Mouse (Mus musculus): Measurements from ENCODE around the gene Cox8a.

DNA sequence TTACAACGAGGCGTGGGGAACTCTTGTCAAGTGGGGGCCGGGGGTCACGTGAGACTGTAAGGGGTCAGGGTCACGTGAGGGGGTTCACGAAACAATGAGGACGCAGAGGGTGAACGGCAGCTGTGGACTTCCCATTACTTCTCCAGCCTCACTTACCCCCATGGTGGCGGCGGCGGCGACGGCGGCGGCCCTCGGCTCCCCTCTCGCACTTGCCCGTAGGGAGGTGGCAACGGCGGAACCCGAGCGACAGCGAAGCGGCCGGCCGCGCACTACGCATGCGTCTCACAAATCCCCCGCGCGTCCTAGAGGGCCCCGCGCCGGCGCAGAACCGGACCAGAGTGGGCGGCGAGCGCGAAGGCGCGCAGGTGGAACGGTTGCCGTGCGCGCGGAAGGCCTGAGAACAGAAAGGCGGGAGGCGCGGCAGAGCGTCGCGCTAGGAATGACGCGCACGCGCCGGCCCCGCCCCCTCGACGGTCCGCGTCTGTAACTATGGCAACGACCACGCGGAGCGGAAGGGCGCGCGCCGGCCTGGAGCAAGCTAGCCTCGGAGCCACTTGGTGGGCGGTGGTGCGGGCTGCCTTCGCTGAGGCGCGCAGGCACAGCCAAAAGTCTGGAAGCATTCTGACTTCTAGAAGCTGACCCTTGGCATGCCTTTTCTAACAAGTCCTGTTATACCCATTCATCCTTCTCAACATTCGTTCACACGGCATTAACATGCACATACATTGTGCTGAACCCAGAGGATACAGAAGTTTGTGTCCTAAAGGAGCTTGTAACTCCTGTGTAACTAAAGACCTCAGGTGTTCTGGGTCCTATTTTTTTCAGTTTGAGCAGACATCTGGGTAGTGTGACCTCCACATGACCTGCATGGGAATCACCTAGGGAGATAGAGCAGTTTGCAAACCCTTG, 23.6 kb upstream of the Cox8a start, which contains the start of gene Naa40:
- TF ChIP-seq HCFC1 (IDR thresholded peaks at IDR 0.05; ENCODE audit: low read depth, low read length) (peak; percentile 89), POLR2A (IDR thresholded peaks at IDR 0.05; ENCODE audit: control insufficient read depth in 1 of 2, insufficient read depth in 1 of 2, low read depth in 1 of 2, low read length in 2 of 2, poor library complexity in 1 of 2) (peak; percentile 77 to 85), SMC3 (IDR thresholded peaks at IDR 0.05; ENCODE audit: low read depth, low read length) (no peak), CTCF (IDR thresholded peaks at IDR 0.05 in 2 of 3, conservative IDR thresholded peaks at IDR 0.05 in 1 of 3; ENCODE audit: control insufficient read depth in 1 of 3, insufficient read depth in 1 of 3, low read depth in 2 of 3, low read length in 3 of 3, poor library complexity in 1 of 3, severe bottlenecking in 1 of 3) (no peak), GATA1 (IDR thresholded peaks at IDR 0.05; ENCODE audit: low read depth, low read length) (no peak), ELF1 (IDR thresholded peaks at IDR 0.05; ENCODE audit: low read depth, low read length) (peak; percentile 82), USF1 (IDR thresholded peaks at IDR 0.05; ENCODE audit: low read depth, low read length) (peak; percentile 96), E2F4 (IDR thresholded peaks at IDR 0.05; ENCODE audit: borderline replicate concordance, low read depth, low read length) (peak; percentile 89; the same call in 1 of the 2 replicates), TAL1 (IDR thresholded peaks at IDR 0.05; ENCODE audit: low read length) (no peak), TCF12 (IDR thresholded peaks at IDR 0.05; ENCODE audit: low read depth, low read length) (no peak; the same call in 1 of the 2 replicates), NELFE (IDR thresholded peaks at IDR 0.05; ENCODE audit: low read depth, low read length) (peak; percentile 76), CHD1 (IDR thresholded peaks at IDR 0.05; ENCODE audit: low read depth, low read length) (no peak), GABPA (IDR thresholded peaks at IDR 0.05; ENCODE audit: low read depth, low read length) (no peak)

Measured in MEL (cell line).